Mouse (Mus musculus) CD4-positive helper T cell, adult 2 months (primary cell): ENCODE data around the gene Ano10.

Source experiments
- DNase-seq: peaks from one replicate; pipeline ENCODE4 v3.0.0-alpha.2; 2012; ENCODE audit warnings: low read depth, missing footprints, low spot score

The Ano10 gene

GRCm38 (mm10) chr9:122290192-122290591, 4.0 kb downstream of the Ano10 start:
- no peak for DNase-seq

- no peak for DNase-seq
Measured at GRCm38 (mm10) chr9:122288416-122288815, 5.8 kb downstream of the Ano10 start.

- DNase-seq = no peak
Measured at GRCm38 (mm10) chr9:122287526-122287925, 6.7 kb downstream of the Ano10 start.

GRCm38 (mm10) chr9:122285833-122286310, 8.4 kb downstream of the Ano10 start:
- DNase-seq = no peak

- no peak for DNase-seq
Measured at GRCm38 (mm10) chr9:122285146-122285832, 8.9 kb downstream of the Ano10 start.

- no peak for DNase-seq
Measured at GRCm38 (mm10) chr9:122284696-122285095, 9.5 kb downstream of the Ano10 start.

GRCm38 (mm10) chr9:122281004-122281403, 13.2 kb downstream of the Ano10 start:
- DNase-seq = no peak

- no peak for DNase-seq
Measured at GRCm38 (mm10) chr9:122276665-122277064, 17.6 kb downstream of the Ano10 start.

- no peak for DNase-seq
Measured at GRCm38 (mm10) chr9:122276134-122276533, 18.1 kb downstream of the Ano10 start.

- DNase-seq = no peak
Measured at GRCm38 (mm10) chr9:122274346-122274745, 19.9 kb downstream of the Ano10 start.

GRCm38 (mm10) chr9:122273879-122274278, 20.3 kb downstream of the Ano10 start:
- no peak for DNase-seq

GRCm38 (mm10) chr9:122271866-122272265, 22.4 kb downstream of the Ano10 start:
- DNase-seq = peak; percentile 63

GRCm38 (mm10) chr9:122271318-122271717, 22.9 kb downstream of the Ano10 start:
- DNase-seq = no peak

- DNase-seq = no peak
Measured at GRCm38 (mm10) chr9:122270913-122271312, 23.3 kb downstream of the Ano10 start.

- no peak for DNase-seq
Measured at GRCm38 (mm10) chr9:122269256-122270041, 24.8 kb downstream of the Ano10 start.

GRCm38 (mm10) chr9:122265526-122266210, 28.6 kb downstream of the Ano10 start:
- DNase-seq = no peak

- DNase-seq = peak; percentile 23
Measured at GRCm38 (mm10) chr9:122263140-122263539, 31.1 kb downstream of the Ano10 start.

GRCm38 (mm10) chr9:122254386-122254785, 39.8 kb downstream of the Ano10 start:
- DNase-seq = no peak

GRCm38 (mm10) chr9:122252113-122252512, 42.1 kb downstream of the Ano10 start:
- DNase-seq = peak; percentile 49

GRCm38 (mm10) chr9:122248168-122248567, 46.1 kb downstream of the Ano10 start:
- DNase-seq = peak; percentile 35

- peak; percentile 73 for DNase-seq
Measured at GRCm38 (mm10) chr9:122247430-122248027, 46.7 kb downstream of the Ano10 start.

GRCm38 (mm10) chr9:122245879-122246278, 48.3 kb downstream of the Ano10 start:
- peak; percentile 36 for DNase-seq
